8 mouse cellular contexts compared by ENCODE assay signal in the genomic region with DNA sequence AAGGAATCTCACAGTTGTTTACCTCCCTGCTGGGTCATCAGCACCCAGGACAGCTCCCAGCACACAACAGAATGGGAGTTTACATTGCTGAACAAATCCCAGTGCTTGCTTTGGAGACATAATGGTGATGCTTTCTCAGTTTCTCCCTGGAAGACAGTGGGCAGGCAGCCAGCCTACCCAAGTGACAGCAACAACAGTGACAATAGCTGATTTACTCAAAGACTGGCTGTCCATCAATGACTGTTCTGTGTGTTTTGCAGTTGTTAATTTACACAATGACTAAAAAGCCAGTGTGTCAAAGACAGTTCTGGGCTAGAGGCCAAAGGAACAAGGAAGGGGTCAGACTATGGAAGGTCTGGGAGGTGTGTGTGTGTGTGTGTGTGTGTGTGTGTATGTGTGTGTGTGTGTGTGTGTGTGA.
DNase-seq lines count a peak whose midpoint lies in the region; ATAC-seq lines count a peak whose summit lies in the region.

No protein-coding gene starts in this region.

- H3K27me3 ChIP-seq in neural tube, embryonic 13.5 days = no peaks in the 10 kb centered on the region

- peaks cover 13% of the 10 kb centered on the region; the same call in 1 of the 2 replicates for H3K4me1 ChIP-seq in neural tube, embryonic 13.5 days (replicated peaks)

- H3K4me2 ChIP-seq in neural tube, embryonic 13.5 days = no peak overlapping the region

- intact Hi-C loops in left cerebral cortex, postnatal 36 days (cut with DNase I) = no loop called here

- H3K9me3 ChIP-seq in neural tube, embryonic 13.5 days = no peaks in the 10 kb centered on the region

- ATAC-seq in neural tube, embryonic 13.5 days (ENCODE audit: low read depth) = peak; percentile 87
- ATAC-seq in granulocyte monocyte progenitor cell, adult 5-6 weeks (replicated peaks; ENCODE audit: poor library complexity, severe bottlenecking) = no peak

- H3K27ac ChIP-seq in neural tube, embryonic 13.5 days (replicated peaks) = no peak overlapping the region

- peak; percentile 5 for DNase-seq in left cerebral cortex, adult 11 months (ENCODE audit: low spot score)
- DNase-seq in left cerebral cortex, postnatal 36 days (ENCODE audit: low spot score in 2 of 2) = no peak
- DNase-seq in ZHBTc4 (ENCODE audit: low read depth, low spot score) = peak; percentile 70
- peak; percentile 16 for DNase-seq in fibroblast of lung, adult 2 months (ENCODE audit: low read depth)
- peak; percentile 2 to 10 for DNase-seq in layer of hippocampus, postnatal 14 days (ENCODE audit: low spot score in 2 of 2)
- DNase-seq in urinary bladder, postnatal 4 days (ENCODE audit: low spot score in 2 of 2) = no peak

- H3K36me3 ChIP-seq in neural tube, embryonic 13.5 days = no peaks in the 10 kb centered on the region

- H3K4me3 ChIP-seq in neural tube, embryonic 13.5 days = no peak overlapping the region

- no peak overlapping the region for H3K9ac ChIP-seq in neural tube, embryonic 13.5 days

Comparison
In these comparisons a context has a peak if more than half of its experiments do, and no peak if none do; other contexts are left out.
1. DNase-seq: peak in left cerebral cortex, adult 11 months (single experiment), ZHBTc4 (single experiment), fibroblast of lung, adult 2 months (single experiment) and layer of hippocampus, postnatal 14 days (2 of 2); none in left cerebral cortex, postnatal 36 days (0 of 2) and urinary bladder, postnatal 4 days (0 of 2).